Mouse (Mus musculus): ENCODE results near the gene Ap3s2. TPM values are rescaled to one million over a fixed set of nuclear protein-coding genes. Genes with fewer than 3 reads are reported as not detected.

Gene Ap3s2
- polyA plus RNA-seq, 1 experiment from 2014 or later, result 48.9 TPM

GRCm38 (mm10) chr7:79907356-79907755, 13.1 kb downstream of the Ap3s2 start:
- Histone ChIP-seq H3K27me3 (replicated peaks; ENCODE audit: low read depth, poor library complexity, severe bottlenecking) (no peaks in the 10 kb centered on the region), H3K27ac (replicated peaks) (no peak overlapping the region), H3K4me3 (no peak overlapping the region), H3K4me1 (no peaks in the 10 kb centered on the region), H3K9me3 (no peaks in the 10 kb centered on the region), H3K36me3 (replicated peaks) (peaks cover 84% of the 10 kb centered on the region)
- WGBS, result 76% methylated on average over 2 of the region's 2 CpGs
- no peak for DNase-seq (ENCODE audit: low spot score)

- DNase-seq (ENCODE audit: low spot score), result no peak
- H3K27ac ChIP-seq (replicated peaks), result no peak overlapping the region
- no peaks in the 10 kb centered on the region for H3K27me3 ChIP-seq (replicated peaks; ENCODE audit: low read depth, poor library complexity, severe bottlenecking)
- H3K9me3 ChIP-seq, result no peaks in the 10 kb centered on the region
- H3K4me3 ChIP-seq, result no peak overlapping the region
- 93% methylated on average over 3 of the region's 3 CpGs for WGBS
- no peaks in the 10 kb centered on the region for H3K4me1 ChIP-seq
- H3K36me3 ChIP-seq (replicated peaks), result peaks cover 87% of the 10 kb centered on the region
Measured at GRCm38 (mm10) chr7:79906914-79907313, 13.5 kb downstream of the Ap3s2 start.

GRCm38 (mm10) chr7:79905193-79905592, 15.3 kb downstream of the Ap3s2 start:
- no peak overlapping the region for H3K27ac ChIP-seq (replicated peaks)
- DNase-seq (ENCODE audit: low spot score), result no peak
- H3K27me3 ChIP-seq (replicated peaks; ENCODE audit: low read depth, poor library complexity, severe bottlenecking), result no peaks in the 10 kb centered on the region
- H3K4me3 ChIP-seq, result no peak overlapping the region
- peaks cover 93% of the 10 kb centered on the region for H3K36me3 ChIP-seq (replicated peaks)
- 94% methylated on average over 4 of the region's 4 CpGs for WGBS
- H3K9me3 ChIP-seq, result no peaks in the 10 kb centered on the region
- H3K4me1 ChIP-seq, result no peaks in the 10 kb centered on the region

GRCm38 (mm10) chr7:79903160-79903792, 17.2 kb downstream of the Ap3s2 start:
- Histone ChIP-seq H3K4me1 (no peaks in the 10 kb centered on the region), H3K9me3 (no peaks in the 10 kb centered on the region), H3K27me3 (replicated peaks; ENCODE audit: low read depth, poor library complexity, severe bottlenecking) (no peaks in the 10 kb centered on the region), H3K36me3 (replicated peaks) (peaks cover 90% of the 10 kb centered on the region), H3K27ac (replicated peaks) (no peak overlapping the region), H3K4me3 (no peak overlapping the region)
- DNase-seq (ENCODE audit: low spot score), result no peak
- 91% methylated on average over 8 of the region's 8 CpGs for WGBS

- H3K27me3 ChIP-seq (replicated peaks; ENCODE audit: low read depth, poor library complexity, severe bottlenecking), result no peaks in the 10 kb centered on the region
- H3K9me3 ChIP-seq, result no peaks in the 10 kb centered on the region
- H3K4me1 ChIP-seq, result no peaks in the 10 kb centered on the region
- no peak overlapping the region for H3K4me3 ChIP-seq
- WGBS, result 97% methylated on average over 6 of the region's 6 CpGs
- no peak overlapping the region for H3K27ac ChIP-seq (replicated peaks)
- H3K36me3 ChIP-seq (replicated peaks), result peaks cover 85% of the 10 kb centered on the region
- DNase-seq (ENCODE audit: low spot score), result no peak
Measured at GRCm38 (mm10) chr7:79900753-79901152, 19.7 kb downstream of the Ap3s2 start.

GRCm38 (mm10) chr7:79895225-79895624, 25.2 kb downstream of the Ap3s2 start:
- DNase-seq (ENCODE audit: low spot score), result no peak
- peaks cover 76% of the 10 kb centered on the region for H3K36me3 ChIP-seq (replicated peaks)
- WGBS, result 75% methylated on average over 3 of the region's 3 CpGs

GRCm38 (mm10) chr7:79894790-79895189, 25.7 kb downstream of the Ap3s2 start:
- 94% methylated on average over 1 of the region's 1 CpGs for WGBS
- peaks cover 73% of the 10 kb centered on the region for H3K36me3 ChIP-seq (replicated peaks)

More at GRCm38 (mm10) chr7:79895225-79895624, 25.2 kb downstream of the Ap3s2 start:
- H3K27ac ChIP-seq (replicated peaks), result no peak overlapping the region
- no peaks in the 10 kb centered on the region for H3K27me3 ChIP-seq (replicated peaks; ENCODE audit: low read depth, poor library complexity, severe bottlenecking)
- no peaks in the 10 kb centered on the region for H3K9me3 ChIP-seq
- H3K4me1 ChIP-seq, result no peaks in the 10 kb centered on the region
- H3K4me3 ChIP-seq, result no peak overlapping the region

GRCm38 (mm10) chr7:79892576-79893428, 27.6 kb downstream of the Ap3s2 start:
- H3K36me3 ChIP-seq (replicated peaks), result peaks cover 69% of the 10 kb centered on the region
- DNase-seq (ENCODE audit: low spot score), result no peak
- H3K9me3 ChIP-seq, result no peaks in the 10 kb centered on the region
- no peaks in the 10 kb centered on the region for H3K4me1 ChIP-seq
- no peak overlapping the region for H3K27ac ChIP-seq (replicated peaks)
- 93% methylated on average over 6 of the region's 6 CpGs for WGBS
- no peak overlapping the region for H3K4me3 ChIP-seq
- H3K27me3 ChIP-seq (replicated peaks; ENCODE audit: low read depth, poor library complexity, severe bottlenecking), result no peaks in the 10 kb centered on the region

More at GRCm38 (mm10) chr7:79894790-79895189, 25.7 kb downstream of the Ap3s2 start:
- Histone ChIP-seq H3K27me3 (replicated peaks; ENCODE audit: low read depth, poor library complexity, severe bottlenecking) (no peaks in the 10 kb centered on the region), H3K4me1 (no peaks in the 10 kb centered on the region), H3K9me3 (no peaks in the 10 kb centered on the region), H3K4me3 (no peak overlapping the region), H3K27ac (replicated peaks) (no peak overlapping the region)
- DNase-seq (ENCODE audit: low spot score), result no peak

GRCm38 (mm10) chr7:79890436-79891221, 29.8 kb downstream of the Ap3s2 start:
- peaks cover 59% of the 10 kb centered on the region for H3K36me3 ChIP-seq (replicated peaks)
- H3K27ac ChIP-seq (replicated peaks), result no peak overlapping the region
- H3K4me1 ChIP-seq, result no peaks in the 10 kb centered on the region
- no peaks in the 10 kb centered on the region for H3K27me3 ChIP-seq (replicated peaks; ENCODE audit: low read depth, poor library complexity, severe bottlenecking)
- 90% methylated on average over 15 of the region's 15 CpGs for WGBS
- H3K9me3 ChIP-seq, result no peaks in the 10 kb centered on the region
- no peak for DNase-seq (ENCODE audit: low spot score)
- no peak overlapping the region for H3K4me3 ChIP-seq

- no peak for DNase-seq (ENCODE audit: low spot score)
- 95% methylated on average over 9 of the region's 9 CpGs for WGBS
- H3K4me1 ChIP-seq, result no peaks in the 10 kb centered on the region
- no peak overlapping the region for H3K4me3 ChIP-seq
- no peaks in the 10 kb centered on the region for H3K9me3 ChIP-seq
- peaks cover 58% of the 10 kb centered on the region for H3K36me3 ChIP-seq (replicated peaks)
- H3K27ac ChIP-seq (replicated peaks), result no peak overlapping the region
- no peaks in the 10 kb centered on the region for H3K27me3 ChIP-seq (replicated peaks; ENCODE audit: low read depth, poor library complexity, severe bottlenecking)
Measured at GRCm38 (mm10) chr7:79888603-79889002, 31.8 kb downstream of the Ap3s2 start.

GRCm38 (mm10) chr7:79883613-79884334, 36.7 kb downstream of the Ap3s2 start:
- peaks cover 6% of the 10 kb centered on the region for H3K4me1 ChIP-seq
- no peak overlapping the region for H3K27ac ChIP-seq (replicated peaks)
- no peak overlapping the region for H3K4me3 ChIP-seq
- H3K27me3 ChIP-seq (replicated peaks; ENCODE audit: low read depth, poor library complexity, severe bottlenecking), result no peaks in the 10 kb centered on the region
- DNase-seq (ENCODE audit: low spot score), result no peak
- no peaks in the 10 kb centered on the region for H3K9me3 ChIP-seq
- 86% methylated on average over 7 of the region's 7 CpGs for WGBS
- H3K36me3 ChIP-seq (replicated peaks), result peaks cover 75% of the 10 kb centered on the region

- Histone ChIP-seq H3K36me3 (replicated peaks) (peaks cover 75% of the 10 kb centered on the region), H3K4me1 (peaks cover 6% of the 10 kb centered on the region), H3K27me3 (replicated peaks; ENCODE audit: low read depth, poor library complexity, severe bottlenecking) (no peaks in the 10 kb centered on the region), H3K9me3 (no peaks in the 10 kb centered on the region), H3K4me3 (no peak overlapping the region), H3K27ac (replicated peaks) (no peak overlapping the region)
- 94% methylated on average over 6 of the region's 6 CpGs for WGBS
- DNase-seq (ENCODE audit: low spot score), result no peak
Measured at GRCm38 (mm10) chr7:79881901-79882300, 38.5 kb downstream of the Ap3s2 start.

Data from embryonic facial prominence, embryonic 10.5 days (tissue).